Mouse (Mus musculus): ENCODE measurements at regions not wholly inside any gene's neighbourhood (a gene's known extent, or its start where the extent isn't known, plus 50 kb on each side); places are given as distances from the start of the nearest gene placed in this dataset.

DNA sequence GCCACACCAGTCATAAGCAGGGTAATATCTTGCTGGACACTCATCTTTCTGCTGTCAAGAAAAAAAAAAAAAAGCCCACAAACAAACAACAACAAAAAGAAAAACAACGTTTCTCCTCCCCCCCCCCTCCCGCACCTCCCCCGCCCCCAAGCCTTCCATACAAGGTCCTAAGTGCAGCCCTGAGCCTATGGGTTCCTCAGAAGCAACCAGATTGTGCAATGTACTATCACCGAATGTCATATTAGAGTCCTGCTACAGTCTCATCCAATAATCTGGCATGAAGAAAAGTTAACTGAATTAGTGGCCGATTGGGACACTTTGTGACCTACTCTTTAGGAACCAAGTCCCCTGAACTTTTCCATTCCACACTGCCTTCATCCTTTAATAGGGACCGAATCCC is 161.5 kb downstream of the Gm10295 start:
- no peak for TF ChIP-seq EP300 (IDR thresholded peaks at IDR 0.05; ENCODE audit: low read depth)
- no peak for TF ChIP-seq CTCF (IDR thresholded peaks at IDR 0.05; ENCODE audit: low read depth)

All from heart, postnatal 0 days (tissue).